8 mouse cellular contexts compared by ENCODE assay signal in the genomic region with DNA sequence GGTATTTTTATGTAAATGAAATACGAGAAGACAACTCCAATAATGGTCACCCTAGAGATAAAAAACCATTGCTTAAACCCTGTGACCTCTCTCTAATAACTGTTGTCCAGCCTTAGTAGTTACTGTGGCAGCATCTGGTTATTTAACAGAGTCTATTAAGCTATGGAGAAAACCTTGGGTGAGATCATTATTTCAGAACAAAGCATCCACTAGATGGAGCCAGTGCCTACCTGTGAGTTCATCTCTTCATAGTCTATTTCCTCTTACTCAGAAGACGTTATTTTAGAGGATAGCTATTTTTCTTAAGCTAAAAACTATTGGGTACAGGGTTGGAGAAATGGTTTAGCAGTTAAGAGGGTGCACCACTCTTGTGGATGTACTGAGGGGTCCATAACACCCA. TPM values are rescaled to one million over a fixed set of nuclear protein-coding genes. Genes with fewer than 3 reads are reported as not detected.
DNase-seq lines count a peak whose midpoint lies in the region; ATAC-seq lines count a peak whose summit lies in the region.

No protein-coding gene starts in this region.

- H3K9ac ChIP-seq in neural tube, embryonic 13.5 days = no peak overlapping the region

- ATAC-seq in neural tube, embryonic 13.5 days (ENCODE audit: low read depth) = peak; percentile 32; the same call in 1 of the 2 replicates
- 0 out of 2 replicates have a peak, but pooled peaks have one; percentile 52 for ATAC-seq in megakaryocyte-erythroid progenitor cell, adult 5-6 weeks (replicated peaks; ENCODE audit: low FRiP score, low TSS enrichment, poor library complexity, severe bottlenecking)

- H3K4me3 ChIP-seq in neural tube, embryonic 13.5 days = no peak overlapping the region

- no peaks in the 10 kb centered on the region for H3K9me3 ChIP-seq in neural tube, embryonic 13.5 days

- intact Hi-C loops in gastrocnemius, postnatal 36 days (cut with DNase I) = loop anchor here (2.0 to 10.0 kb wide), 2 partner anchors 57 to 321 kb away; a partner anchor contains a TSS

- DNase-seq in gastrocnemius, adult 18-20 months (ENCODE audit: low spot score) = peak; percentile 62
- DNase-seq in gastrocnemius, postnatal 36 days = no peak
- DNase-seq in neural tube, embryonic 10.5 days (ENCODE audit: extremely low spot score, low spot score) = no peak
- DNase-seq in brain, adult 2 months (ENCODE audit: low read depth, low spot score) = peak; percentile 86
- peak; percentile 30 for DNase-seq in hindlimb bud, embryonic 11.5 days (ENCODE audit: extremely low spot score, low read depth, low spot score)
- no peak for DNase-seq in ovary, adult 18-20 months (ENCODE audit: low spot score)

- WGBS in neural tube, embryonic 13.5 days = 55% methylated on average over 2 of the region's 2 CpGs

- H3K4me1 ChIP-seq in neural tube, embryonic 13.5 days (replicated peaks) = no peaks in the 10 kb centered on the region

- no peaks in the 10 kb centered on the region for H3K27me3 ChIP-seq in neural tube, embryonic 13.5 days

- H3K4me2 ChIP-seq in neural tube, embryonic 13.5 days = no peak overlapping the region

- H3K36me3 ChIP-seq in neural tube, embryonic 13.5 days = peaks cover 59% of the 10 kb centered on the region

- H3K27ac ChIP-seq in neural tube, embryonic 13.5 days (replicated peaks) = no peak overlapping the region

RNA-seq across cellular contexts. Expression of a gene that starts 25.8 kb away (rescaled TPM):
- total RNA-seq in gastrocnemius, adult 18-20 months (2021) = 10 to 100 TPM; 25.1 to 31.5 TPM
- 10 to 100 TPM; 21.5 to 25.4 TPM for total RNA-seq in gastrocnemius, postnatal 36 days (2021)
- 70.0 and 73.0 TPM in 2 replicates for polyA plus RNA-seq in neural tube, embryonic 13.5 days (2015; fragmentation: Nextera tagmentation; extraction: Ambion mirVana)
- 39.1 and 42.3 TPM in 2 replicates for total RNA-seq in megakaryocyte-erythroid progenitor cell, adult 5-6 weeks (2014; fragmentation: Nextera tagmentation)
- 30.2 and 55.7 TPM in 2 replicates for total RNA-seq in megakaryocyte-erythroid progenitor cell, adult 5-6 weeks (2017)

RNA-seq across cellular contexts. Expression of a gene that starts 49.7 kb away (rescaled TPM):
- under 1 TPM; 0.57 to 0.83 TPM for total RNA-seq in gastrocnemius, adult 18-20 months (2021)
- total RNA-seq in gastrocnemius, postnatal 36 days (2021) = 1 to 10 TPM; 1.4 to 1.9 TPM
- polyA plus RNA-seq in neural tube, embryonic 13.5 days (2015; fragmentation: Nextera tagmentation; extraction: Ambion mirVana) = 0.08 and 0.13 TPM in 2 replicates
- total RNA-seq in megakaryocyte-erythroid progenitor cell, adult 5-6 weeks (2014; fragmentation: Nextera tagmentation) = not detected in 2 replicates
- not detected in 2 replicates for total RNA-seq in megakaryocyte-erythroid progenitor cell, adult 5-6 weeks (2017)

Comparison
In these comparisons a context has a peak if more than half of its experiments do, and no peak if none do; other contexts are left out.
1. DNase-seq: peak in gastrocnemius, adult 18-20 months (single experiment), brain, adult 2 months (single experiment) and hindlimb bud, embryonic 11.5 days (single experiment); none in gastrocnemius, postnatal 36 days (0 of 2), neural tube, embryonic 10.5 days (single experiment) and ovary, adult 18-20 months (single experiment).